Mouse (Mus musculus) fat pad, adult 2 months (tissue): ENCODE results near the gene Atg2a.
"Not testable (repeated sequence)": the region's sequence is repeated elsewhere in the genome, so short reads cannot be mapped to it uniquely, and the experiment has no call there.

Experiments used
- DNase-seq: peaks from one replicate; pipeline ENCODE4 v3.0.0-alpha.2; 2011; ENCODE audit warnings: low read depth, low spot score; ENCODE audit errors: extremely low read depth

The Atg2a gene

GRCm38 (mm10) chr19:6273998-6274608, 32.6 kb downstream of the Atg2a start:
- no peak for DNase-seq

DNA sequence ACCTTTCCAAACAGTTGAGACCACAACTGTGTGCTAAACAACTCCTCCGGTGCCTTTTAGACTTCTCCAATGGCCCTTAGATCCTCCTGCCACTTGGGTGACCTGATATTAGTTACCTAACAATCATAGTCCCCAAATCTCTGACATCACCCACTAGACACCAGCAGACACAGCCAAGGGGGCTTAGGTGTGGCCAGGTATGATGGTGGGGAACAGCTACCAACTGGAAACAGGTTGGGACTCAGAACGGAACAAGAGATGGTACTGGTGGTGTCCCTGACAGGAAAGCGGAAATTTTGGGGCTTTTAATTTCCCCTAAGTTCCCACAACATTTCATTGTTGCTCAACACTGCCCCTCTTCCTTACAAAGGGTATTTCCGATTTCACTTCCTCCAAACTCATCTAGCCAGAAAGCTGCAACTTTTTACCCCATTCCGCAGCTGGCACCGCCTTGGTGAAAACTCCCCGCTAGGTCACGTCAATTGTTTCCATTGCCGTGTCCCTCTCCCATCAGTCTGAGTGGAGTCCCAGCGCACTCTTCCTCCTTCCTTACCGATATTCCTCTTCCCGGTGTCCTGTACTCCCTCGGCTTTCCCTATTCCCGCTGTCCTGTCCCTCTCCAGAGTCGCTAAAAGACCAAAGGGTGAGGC, 34.4 kb downstream of the Atg2a start:
- no peak for DNase-seq

DNA sequence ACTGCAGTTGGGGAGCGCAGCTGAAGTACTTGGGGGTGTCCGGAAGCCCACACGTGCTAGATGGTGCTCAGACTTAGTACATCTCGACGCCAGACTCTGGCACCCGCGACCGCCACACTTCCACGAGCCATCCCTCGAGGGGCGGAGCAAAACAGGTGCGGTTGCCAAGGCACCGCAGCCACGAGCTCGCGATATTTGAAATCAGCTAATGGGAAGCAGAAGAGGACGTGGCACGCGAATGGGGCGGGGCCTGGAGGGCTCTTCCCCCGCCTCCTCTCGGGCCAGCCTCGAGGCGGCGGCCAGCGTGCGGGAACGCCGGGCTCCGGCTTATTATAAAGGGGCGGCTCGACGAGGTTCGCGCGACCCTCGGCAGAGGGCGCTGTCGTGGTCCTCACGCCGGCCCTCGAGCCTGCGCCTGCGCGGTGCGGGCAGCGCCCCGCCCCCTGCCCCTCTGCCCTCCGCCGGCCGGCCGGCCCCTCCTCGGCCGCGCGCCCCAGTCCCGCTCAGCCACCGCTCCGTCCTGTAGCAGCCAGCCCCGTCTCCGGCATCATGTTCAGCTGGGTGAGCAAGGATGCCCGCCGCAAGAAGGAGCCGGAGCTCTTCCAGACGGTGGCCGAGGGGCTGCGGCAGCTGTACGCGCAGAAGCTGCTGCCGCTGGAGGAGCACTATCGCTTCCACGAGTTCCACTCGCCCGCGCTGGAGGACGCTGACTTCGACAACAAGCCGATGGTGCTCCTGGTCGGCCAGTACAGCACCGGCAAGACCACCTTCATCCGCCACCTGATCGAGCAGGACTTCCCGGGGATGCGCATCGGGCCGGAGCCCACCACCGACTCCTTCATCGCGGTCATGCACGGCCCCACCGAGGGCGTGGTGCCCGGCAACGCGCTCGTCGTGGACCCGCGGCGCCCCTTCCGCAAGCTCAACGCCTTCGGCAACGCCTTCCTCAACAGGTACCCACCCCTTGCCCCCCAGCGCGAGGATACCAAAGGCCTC, 35.3 kb downstream of the Atg2a start, which contains the start of gene Ehd1:
TSS of gene Ehd1 (plus strand) at position 300 of the 996 bp plus-strand sequence.
- DNase-seq = no peak

GRCm38 (mm10) chr19:6277661-6278438, 36.4 kb downstream of the Atg2a start:
- peak; percentile 99 for DNase-seq

DNA sequence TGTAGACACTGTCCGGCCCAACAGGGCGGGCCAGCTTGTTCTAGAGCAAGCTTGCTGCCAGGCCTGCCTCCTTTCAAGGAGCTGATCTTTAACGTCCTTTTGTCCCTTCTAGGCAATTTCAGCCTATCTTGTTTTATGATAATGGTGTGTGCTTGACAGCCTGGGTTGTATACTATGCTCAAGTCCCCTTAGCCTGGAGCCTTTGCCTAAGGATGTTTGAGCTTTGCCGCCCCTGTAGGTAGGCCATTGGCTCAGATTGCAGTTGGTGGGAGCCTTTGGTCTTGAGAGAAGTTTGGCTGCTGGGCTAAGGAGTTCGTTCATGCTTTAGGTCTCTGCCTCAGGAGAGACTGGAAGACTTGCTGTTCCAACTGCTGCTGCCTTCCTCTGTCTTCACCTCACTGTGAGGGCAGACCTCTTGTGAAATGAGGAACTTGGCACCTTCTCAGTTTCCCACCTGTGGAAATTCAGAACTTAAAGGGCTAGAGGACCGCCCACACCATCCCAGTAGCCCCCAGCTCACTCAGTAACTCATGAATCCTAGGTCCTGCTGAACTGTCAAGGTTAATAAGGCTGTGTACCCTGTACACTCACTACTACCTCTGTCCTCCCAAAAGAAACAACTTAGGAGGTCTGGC, 37.1 kb downstream of the Atg2a start:
- no peak for DNase-seq

- no peak for DNase-seq
These were observed 38.1 kb downstream of the Atg2a start for GRCm38 (mm10) chr19:6279481-6280144.

GRCm38 (mm10) chr19:6280554-6280953, 39.1 kb downstream of the Atg2a start:
- DNase-seq = no peak

DNA sequence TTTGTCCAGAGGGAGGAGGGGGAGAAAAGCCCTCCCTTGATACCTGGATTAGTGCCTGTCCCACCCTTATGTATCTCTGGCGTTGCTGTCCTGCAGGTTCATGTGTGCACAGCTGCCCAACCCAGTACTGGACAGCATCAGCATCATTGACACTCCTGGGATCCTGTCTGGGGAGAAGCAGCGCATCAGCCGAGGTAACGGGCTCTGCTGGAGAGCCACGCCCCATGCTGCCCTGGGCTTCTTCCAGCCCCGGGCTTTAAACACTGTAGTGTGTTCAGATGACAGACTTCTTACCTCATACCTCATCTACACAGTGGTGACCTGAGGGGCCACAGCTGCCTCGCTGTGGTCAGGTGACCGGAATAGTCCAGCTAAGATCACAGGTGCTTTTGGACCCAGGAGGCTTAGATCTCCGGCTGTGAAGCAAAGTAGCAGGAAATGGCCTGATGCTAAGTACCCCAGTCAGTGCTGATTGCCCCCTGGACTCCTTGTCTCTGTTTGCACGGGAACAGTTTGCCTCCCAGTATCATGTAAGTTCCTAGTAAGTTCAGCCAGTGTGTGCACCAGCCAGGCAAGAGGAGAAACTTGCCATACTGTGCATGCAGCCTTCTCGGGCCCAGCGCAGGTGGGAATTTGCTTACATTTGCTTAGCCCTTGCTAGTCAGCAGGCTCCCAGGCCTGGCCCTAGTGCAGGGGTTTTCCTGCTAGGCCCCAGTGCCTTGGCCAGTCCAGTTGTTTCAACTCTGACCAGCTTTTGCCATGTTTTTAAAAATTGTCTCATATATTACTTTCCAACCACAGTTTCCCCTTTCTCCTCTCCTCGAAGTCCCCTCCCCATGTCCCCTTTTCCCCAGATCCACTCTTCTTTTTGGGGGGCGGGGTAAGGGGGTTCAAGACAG, 39.9 kb downstream of the Atg2a start:
- no peak for DNase-seq

DNA sequence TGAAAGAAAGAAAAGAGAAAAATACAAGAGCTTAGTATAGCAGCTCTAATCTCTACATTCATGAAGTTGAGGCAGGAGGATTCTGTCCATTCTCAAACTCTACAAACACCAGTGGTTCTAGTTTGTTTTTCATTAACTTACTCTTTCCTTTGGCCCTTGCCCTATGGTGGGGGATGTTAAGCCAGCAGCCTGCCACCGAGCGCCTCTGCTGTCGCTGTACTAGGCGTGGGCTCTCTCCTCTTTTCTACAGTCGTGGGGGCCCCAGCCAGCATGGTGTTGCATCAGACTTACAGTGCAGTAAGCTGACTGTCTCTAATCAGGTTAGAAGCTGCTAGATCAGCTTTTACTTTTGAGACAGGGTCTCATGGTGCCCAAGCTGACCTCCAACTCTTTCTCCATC, 41.5 kb downstream of the Atg2a start:
- DNase-seq = no peak

GRCm38 (mm10) chr19:6284502-6284901, 43.0 kb downstream of the Atg2a start:
- DNase-seq = no peak

GRCm38 (mm10) chr19:6285226-6285625, 43.8 kb downstream of the Atg2a start:
- DNase-seq = no peak

- DNase-seq = no peak
These were observed 44.4 kb downstream of the Atg2a start for GRCm38 (mm10) chr19:6285632-6286433.

DNA sequence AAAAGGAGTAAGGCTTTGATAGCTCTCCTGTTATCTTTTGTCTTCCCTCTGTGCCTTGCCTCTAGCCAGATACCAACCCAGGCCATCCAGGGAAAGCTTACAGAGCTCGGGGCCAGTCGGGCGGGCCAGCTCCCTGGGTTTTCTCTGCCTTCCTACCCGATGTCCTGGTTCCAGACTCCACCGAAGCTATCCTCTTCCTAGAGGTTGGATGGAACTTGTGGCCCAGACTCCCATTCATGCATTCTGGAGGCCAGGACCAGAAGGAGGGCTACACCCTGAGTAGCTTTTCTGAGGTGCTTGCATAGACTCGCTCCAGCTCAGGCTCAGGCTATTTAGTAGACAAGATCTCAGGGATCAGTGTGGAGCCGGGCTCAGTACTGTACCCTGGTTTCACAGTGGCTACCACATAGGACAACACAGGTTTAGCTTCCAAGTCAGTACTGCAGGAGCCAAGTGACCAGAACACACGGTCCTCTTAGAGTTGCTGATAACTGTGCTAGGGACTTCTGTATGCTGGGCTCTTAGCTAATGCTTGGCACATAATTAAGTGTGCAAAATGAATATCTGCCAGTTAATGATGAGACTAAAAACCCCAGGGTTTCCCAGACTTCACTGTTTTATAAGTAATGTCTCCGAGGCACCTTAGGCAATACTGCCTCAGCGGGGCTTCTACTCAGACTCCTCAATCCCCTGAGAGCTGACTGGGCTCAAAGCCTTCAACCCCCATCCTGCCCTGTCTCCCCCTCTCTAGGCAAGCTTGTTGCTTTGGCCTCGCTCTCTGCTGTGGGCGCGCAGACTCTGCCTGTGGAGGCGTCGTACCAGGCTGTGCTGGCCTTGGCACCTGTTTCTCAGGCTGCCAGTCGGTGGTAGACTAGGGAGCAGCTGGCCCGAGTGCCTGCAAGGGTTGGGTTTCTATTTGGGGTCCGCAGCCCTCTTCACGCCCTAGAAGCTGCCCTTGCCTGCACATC, 45.2 kb downstream of the Atg2a start:
- DNase-seq = no peak

DNA sequence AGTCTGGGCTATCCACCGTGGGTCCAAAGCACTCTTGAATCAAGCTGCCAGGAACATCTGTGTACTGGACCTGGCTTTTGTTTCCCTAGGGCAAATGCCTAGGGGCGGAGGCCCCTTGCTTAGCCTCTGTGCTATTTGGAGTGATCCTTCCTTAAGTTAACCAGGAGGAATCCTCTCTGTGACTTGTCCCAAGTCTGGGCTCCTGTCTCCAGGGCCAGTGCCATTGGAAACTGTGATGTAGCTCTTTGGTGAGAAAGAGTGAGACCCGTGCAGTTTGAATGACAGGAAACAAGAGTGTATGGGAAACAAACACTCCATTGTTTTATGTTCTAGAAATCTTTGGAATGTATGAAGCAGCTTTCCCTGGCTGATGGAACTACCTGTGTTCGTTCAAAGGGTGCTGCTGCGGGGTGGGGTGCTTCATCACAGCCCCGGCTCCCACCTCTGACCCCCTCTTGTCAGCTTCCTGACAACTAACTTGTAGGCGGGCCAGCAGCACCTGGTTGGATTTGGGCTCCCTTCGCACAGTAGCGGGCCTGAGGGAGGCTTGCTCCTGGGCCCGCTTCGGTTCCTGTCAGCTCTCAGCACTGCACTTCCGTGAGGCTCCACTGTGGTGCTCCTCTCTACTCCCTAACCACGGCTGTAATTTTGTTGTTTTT, 46.9 kb downstream of the Atg2a start:
- DNase-seq = no peak

DNA sequence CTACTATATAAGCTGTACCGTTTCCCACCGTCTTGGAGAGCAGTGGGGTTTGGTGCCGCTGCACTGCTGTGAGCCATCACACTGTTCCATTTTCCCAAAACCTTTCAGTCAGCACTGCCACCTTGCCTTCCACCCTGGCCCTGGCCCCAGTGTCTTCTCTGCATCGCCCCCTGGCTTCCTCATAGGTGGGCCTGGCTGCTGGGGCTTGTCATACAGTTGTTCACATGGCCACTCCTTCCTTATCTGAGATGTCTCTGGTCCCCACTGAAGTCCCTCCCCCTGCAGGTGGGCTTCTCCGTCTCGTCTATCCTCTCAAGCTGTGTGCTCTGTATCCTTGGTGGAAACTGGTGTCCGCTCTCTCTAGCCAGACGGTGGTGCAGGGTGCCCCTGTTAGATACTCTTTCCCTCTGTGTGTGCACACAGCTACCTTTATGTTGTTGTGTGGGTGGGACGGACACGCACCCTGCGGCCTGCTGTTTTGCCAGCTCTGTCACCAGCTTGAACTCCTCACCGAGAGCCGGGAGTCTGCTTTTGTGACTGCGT, 48.3 kb downstream of the Atg2a start:
- no peak for DNase-seq

- DNase-seq = not testable (repeated sequence)
These were observed 49.2 kb downstream of the Atg2a start for GRCm38 (mm10) chr19:6290720-6291116.
